Mouse (Mus musculus) liver, embryonic 15.5 days (tissue): ENCODE data around the gene 4931428L18Rik. TPM values are rescaled to one million over a fixed set of nuclear protein-coding genes. Genes with fewer than 3 reads are reported as not detected.

Experiments used
- ATAC-seq: fragments of 200-750 bp; cut with Nextera tagmentation; 2 replicates; pipeline ENCODE4 v1.8.0; 2017; ENCODE audit warnings: moderate number of reproducible peaks, mild to moderate bottlenecking, moderate library complexity; ENCODE audit not compliant: insufficient read depth
- H3K27ac ChIP-seq: fragments of 300-500 bp; sonication (generic); replicated peaks from 2 replicates; pipeline ENCODE4 v1.5.1; 2015; ENCODE audit warnings: mild to moderate bottlenecking, inconsistent platforms
- H3K27me3 ChIP-seq: fragments of 300-500 bp; sonication (generic); 2 replicates; pipeline ENCODE4 v1.6.1; 2015; ENCODE audit warnings: mild to moderate bottlenecking, inconsistent platforms
- H3K36me3 ChIP-seq: fragments of 300-500 bp; sonication (generic); replicated peaks from 2 replicates; pipeline ENCODE4 v1.6.1; 2015; ENCODE audit warnings: moderate library complexity, mild to moderate bottlenecking, inconsistent platforms
- H3K4me1 ChIP-seq: fragments of 300-500 bp; sonication (generic); replicated peaks from 2 replicates; pipeline ENCODE4 v1.6.1; 2015; ENCODE audit warnings: inconsistent platforms
- H3K4me2 ChIP-seq: fragments of 300-500 bp; sonication (generic); 2 replicates; pipeline ENCODE4 v1.6.1; 2015; ENCODE audit warnings: moderate library complexity, mild to moderate bottlenecking, inconsistent platforms
- H3K4me3 ChIP-seq: fragments of 300-500 bp; sonication (generic); replicated peaks from 2 replicates; pipeline ENCODE4 v1.5.1; 2015; ENCODE audit warnings: mild to moderate bottlenecking, inconsistent platforms
- H3K9ac ChIP-seq: fragments of 300-500 bp; sonication (generic); 2 replicates; pipeline ENCODE4 v1.6.1; 2015; ENCODE audit warnings: moderate library complexity, mild to moderate bottlenecking, inconsistent platforms
- H3K9me3 ChIP-seq: fragments of 300-500 bp; sonication (generic); replicated peaks from 2 replicates; pipeline ENCODE4 v1.6.1; 2016; ENCODE audit warnings: inconsistent platforms
- WGBS: fragments of 180-500 bp; shearing (Covaris S2); methylation state at CpG from one replicate; pipeline ENCODE4 v1.1.7; 2015; ENCODE audit warnings: mixed read lengths; ENCODE audit not compliant: insufficient replicate concordance; 5-methylcytosine and 5-hydroxymethylcytosine counted together
- polyA plus RNA-seq: library from polyadenylated mRNA; unstranded; fragments of >200 nt; fragmentation: Nextera tagmentation; extraction: Ambion mirVana; gene quantifications from 2 replicates; pipeline ENCODE4 v1.2.1, GENCODE M21; 2015

4931428L18Rik gene
- polyA plus RNA-seq, 1 experiment from 2014 or later, result not detected

GRCm38 (mm10) chr1:31190237-31190866 is 32.1 kb downstream of the 4931428L18Rik start:
- Histone ChIP-seq H3K4me1 (no peaks in the 10 kb centered on the region), H3K9me3 (no peaks in the 10 kb centered on the region), H3K9ac (no peak overlapping the region), H3K27me3 (no peaks in the 10 kb centered on the region), H3K4me2 (no peak overlapping the region), H3K36me3 (no peaks in the 10 kb centered on the region), H3K27ac (no peak overlapping the region), H3K4me3 (no peak overlapping the region)
- WGBS, result 53% methylated on average over 10 of the region's 10 CpGs
- no peak for ATAC-seq

GRCm38 (mm10) chr1:31178264-31178663 is 44.2 kb downstream of the 4931428L18Rik start:
- Histone ChIP-seq H3K4me1 (no peaks in the 10 kb centered on the region), H3K4me3 (no peak overlapping the region), H3K36me3 (no peaks in the 10 kb centered on the region), H3K27me3 (no peaks in the 10 kb centered on the region), H3K27ac (no peak overlapping the region), H3K9me3 (no peaks in the 10 kb centered on the region), H3K9ac (no peak overlapping the region), H3K4me2 (no peak overlapping the region)
- ATAC-seq, result no peak
- 59% methylated on average over 1 of the region's 1 CpGs for WGBS

GRCm38 (mm10) chr1:31176101-31176500 is 46.4 kb downstream of the 4931428L18Rik start, which contains the start of gene Lgsn:
Lgsn (plus strand) TSS chr1:31176401.
- Histone ChIP-seq H3K9me3 (no peaks in the 10 kb centered on the region), H3K36me3 (no peaks in the 10 kb centered on the region), H3K4me1 (no peaks in the 10 kb centered on the region), H3K4me3 (no peak within 1 kb of the TSS), H3K27ac (no peak within 1 kb of the TSS), H3K9ac (no peak within 1 kb of the TSS), H3K27me3 (no peaks in the 10 kb centered on the region), H3K4me2 (no peak within 1 kb of the TSS)
- WGBS, result 58% methylated on average over 5 of the region's 5 CpGs
- no peak for ATAC-seq

GRCm38 (mm10) chr1:31175401-31175800 is 47.1 kb downstream of the 4931428L18Rik start:
- WGBS, result 46% methylated on average over 3 of the region's 3 CpGs
- ATAC-seq, result no peak
- H3K36me3 ChIP-seq, result no peaks in the 10 kb centered on the region
- H3K4me3 ChIP-seq, result no peak overlapping the region
- no peaks in the 10 kb centered on the region for H3K4me1 ChIP-seq
- H3K4me2 ChIP-seq, result no peak overlapping the region
- H3K27me3 ChIP-seq, result no peaks in the 10 kb centered on the region
- no peaks in the 10 kb centered on the region for H3K9me3 ChIP-seq
- no peak overlapping the region for H3K27ac ChIP-seq
- H3K9ac ChIP-seq, result no peak overlapping the region

- no peaks in the 10 kb centered on the region for H3K27me3 ChIP-seq
- ATAC-seq, result no peak
- H3K4me1 ChIP-seq, result no peaks in the 10 kb centered on the region
- H3K9me3 ChIP-seq, result no peaks in the 10 kb centered on the region
- H3K36me3 ChIP-seq, result no peaks in the 10 kb centered on the region
- WGBS, result 57% methylated on average over 7 of the region's 7 CpGs
- H3K9ac ChIP-seq, result no peak overlapping the region
- H3K27ac ChIP-seq, result no peak overlapping the region
- H3K4me3 ChIP-seq, result no peak overlapping the region
- no peak overlapping the region for H3K4me2 ChIP-seq
These were observed 57.0 kb downstream of the 4931428L18Rik start for GRCm38 (mm10) chr1:31165326-31166121.

GRCm38 (mm10) chr1:31164527-31165189 is 57.8 kb downstream of the 4931428L18Rik start:
- Histone ChIP-seq H3K36me3 (no peaks in the 10 kb centered on the region), H3K27ac (no peak overlapping the region), H3K9ac (no peak overlapping the region), H3K4me3 (no peak overlapping the region), H3K4me2 (no peak overlapping the region), H3K4me1 (no peaks in the 10 kb centered on the region), H3K9me3 (no peaks in the 10 kb centered on the region), H3K27me3 (no peaks in the 10 kb centered on the region)
- no peak for ATAC-seq
- 59% methylated on average over 18 of the region's 18 CpGs for WGBS

GRCm38 (mm10) chr1:31156884-31157283 is 65.6 kb downstream of the 4931428L18Rik start:
- Histone ChIP-seq H3K9ac (no peak overlapping the region), H3K9me3 (no peaks in the 10 kb centered on the region), H3K4me3 (no peak overlapping the region), H3K4me1 (no peaks in the 10 kb centered on the region), H3K27ac (no peak overlapping the region), H3K36me3 (no peaks in the 10 kb centered on the region), H3K4me2 (no peak overlapping the region), H3K27me3 (no peaks in the 10 kb centered on the region)
- WGBS, result 51% methylated on average over 2 of the region's 2 CpGs
- ATAC-seq, result no peak

GRCm38 (mm10) chr1:31156185-31156584 is 66.3 kb downstream of the 4931428L18Rik start:
- Histone ChIP-seq H3K4me1 (no peaks in the 10 kb centered on the region), H3K9me3 (no peaks in the 10 kb centered on the region), H3K4me3 (no peak overlapping the region), H3K36me3 (no peaks in the 10 kb centered on the region), H3K27ac (no peak overlapping the region), H3K4me2 (no peak overlapping the region), H3K27me3 (no peaks in the 10 kb centered on the region), H3K9ac (no peak overlapping the region)
- ATAC-seq, result no peak
- 57% methylated on average over 2 of the region's 2 CpGs for WGBS

- Histone ChIP-seq H3K4me3 (no peak overlapping the region), H3K36me3 (no peaks in the 10 kb centered on the region), H3K27me3 (no peaks in the 10 kb centered on the region), H3K9ac (no peak overlapping the region), H3K27ac (no peak overlapping the region), H3K4me2 (no peak overlapping the region), H3K9me3 (no peaks in the 10 kb centered on the region), H3K4me1 (no peaks in the 10 kb centered on the region)
- ATAC-seq, result peak; percentile 44; the same call in 1 of the 2 replicates
- 10% methylated on average over 7 of the region's 7 CpGs for WGBS
These were observed 68.6 kb downstream of the 4931428L18Rik start for GRCm38 (mm10) chr1:31153793-31154349.

GRCm38 (mm10) chr1:31152799-31153426 is 69.6 kb downstream of the 4931428L18Rik start:
- Histone ChIP-seq H3K4me1 (no peaks in the 10 kb centered on the region), H3K27ac (no peak overlapping the region), H3K36me3 (no peaks in the 10 kb centered on the region), H3K9me3 (no peaks in the 10 kb centered on the region), H3K9ac (no peak overlapping the region), H3K4me3 (no peak overlapping the region), H3K27me3 (no peaks in the 10 kb centered on the region), H3K4me2 (no peak overlapping the region)
- WGBS, result 19% methylated on average over 2 of the region's 2 CpGs
- no peak for ATAC-seq

GRCm38 (mm10) chr1:31150546-31150945 is 71.9 kb downstream of the 4931428L18Rik start:
- no peak overlapping the region for H3K27ac ChIP-seq

More at GRCm38 (mm10) chr1:31150546-31150945, 71.9 kb downstream of the 4931428L18Rik start:
- ATAC-seq, result no peak
- Histone ChIP-seq H3K36me3 (no peaks in the 10 kb centered on the region), H3K9ac (no peak overlapping the region), H3K4me3 (no peak overlapping the region), H3K9me3 (no peaks in the 10 kb centered on the region), H3K27me3 (no peaks in the 10 kb centered on the region), H3K4me2 (no peak overlapping the region), H3K4me1 (no peaks in the 10 kb centered on the region)
- 42% methylated on average over 3 of the region's 3 CpGs for WGBS
